Mouse (Mus musculus): ENCODE results near the gene Kank3. TPM values are rescaled to one million over a fixed set of nuclear protein-coding genes. Genes with fewer than 3 reads are reported as not detected.

Gene Kank3
- polyA plus RNA-seq (2015; fragmentation: Illumina TruSeq; extraction: RNeasy Lipid Tissue Mini Kit (QIAGEN cat#74804); ENCODE audit: low read depth, low replicate concordance): 37.8 TPM

DNA sequence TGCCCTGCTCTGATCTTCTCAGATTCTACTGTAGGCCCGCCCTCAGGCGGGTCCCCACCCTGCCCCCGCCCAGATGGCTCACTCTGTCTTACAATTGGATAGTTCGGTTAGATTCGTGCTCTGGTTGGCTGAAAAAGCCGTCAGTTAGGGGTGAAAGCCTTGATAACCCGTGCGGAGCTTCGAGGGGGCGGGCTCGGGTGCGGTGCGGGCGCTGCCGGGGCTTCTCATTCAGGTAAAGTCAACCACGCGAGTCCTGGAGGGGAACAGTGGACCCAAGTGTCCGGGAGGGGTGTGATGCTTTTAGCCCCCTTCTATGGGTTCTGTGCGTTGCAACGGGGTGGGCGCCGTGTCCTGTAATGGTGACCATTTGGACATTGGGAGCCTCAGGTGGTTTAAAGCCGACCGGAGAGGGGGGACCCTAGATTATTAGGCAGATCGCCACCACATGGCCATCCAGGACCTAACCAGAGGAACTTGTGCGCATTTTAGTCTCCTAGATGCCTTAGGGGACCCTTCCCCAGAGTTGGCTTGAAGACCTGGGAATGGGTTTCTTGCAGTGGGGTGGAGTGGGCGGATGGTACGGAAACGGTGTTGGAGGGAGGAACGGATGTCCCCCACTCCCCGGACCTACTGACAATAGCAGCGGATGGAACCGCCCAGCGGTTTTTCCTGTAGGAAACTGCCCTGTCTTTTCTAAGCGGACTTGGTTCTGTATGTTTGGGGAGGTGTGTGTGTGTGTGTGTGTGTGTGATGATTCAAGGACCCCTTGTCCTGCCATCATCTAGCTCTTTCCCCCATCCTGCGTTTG is at the start of gene Kank3:
TSS of gene Kank3 (plus strand) at position 186 of the 808 bp plus-strand sequence.

DNA sequence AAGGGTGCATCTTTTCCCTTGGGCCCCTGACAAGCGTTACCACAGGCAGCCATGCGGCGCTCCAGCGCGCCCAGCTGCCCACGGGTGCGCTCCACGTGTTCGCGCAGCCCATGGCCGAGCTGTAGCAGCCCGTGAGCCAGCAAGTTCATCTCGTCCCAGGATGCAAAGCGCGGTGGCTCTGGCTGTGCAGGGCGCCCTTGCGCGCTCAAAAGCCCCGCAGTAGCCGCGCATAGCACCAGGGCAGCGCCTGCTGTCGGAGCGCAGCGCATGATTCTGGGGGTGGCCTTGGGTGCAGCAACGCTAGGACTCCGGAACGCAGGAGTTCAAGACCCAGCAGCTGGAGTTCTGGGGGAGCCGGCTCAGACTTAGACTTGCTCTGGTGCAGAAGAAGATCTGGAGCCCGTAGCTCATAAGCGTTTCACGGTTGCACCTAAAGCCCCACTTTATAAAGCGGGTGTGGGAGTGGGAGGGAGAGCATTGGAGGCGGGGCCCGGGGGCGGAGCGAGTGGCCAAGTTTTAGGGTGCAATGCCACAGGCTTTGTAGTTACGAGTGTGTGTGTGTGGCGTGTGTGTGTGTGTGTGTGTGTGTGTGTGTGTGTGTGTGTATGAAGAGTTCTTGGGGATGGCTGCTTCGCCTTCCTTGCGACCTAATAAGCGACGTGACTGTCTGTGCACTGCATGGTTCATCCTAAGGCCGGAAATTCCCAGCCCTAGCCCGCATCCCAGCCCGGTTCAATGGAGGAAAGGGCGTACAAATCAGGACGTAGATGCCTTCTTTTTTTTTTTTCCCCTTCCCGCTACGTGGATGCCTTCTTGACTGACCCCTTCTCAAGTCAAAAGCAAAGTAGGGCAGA is 29.0 kb upstream of the Kank3 start, which contains the start of gene Angptl4:
TSS of gene Angptl4 (minus strand) at position 707 of the 854 bp plus-strand sequence.

DNA sequence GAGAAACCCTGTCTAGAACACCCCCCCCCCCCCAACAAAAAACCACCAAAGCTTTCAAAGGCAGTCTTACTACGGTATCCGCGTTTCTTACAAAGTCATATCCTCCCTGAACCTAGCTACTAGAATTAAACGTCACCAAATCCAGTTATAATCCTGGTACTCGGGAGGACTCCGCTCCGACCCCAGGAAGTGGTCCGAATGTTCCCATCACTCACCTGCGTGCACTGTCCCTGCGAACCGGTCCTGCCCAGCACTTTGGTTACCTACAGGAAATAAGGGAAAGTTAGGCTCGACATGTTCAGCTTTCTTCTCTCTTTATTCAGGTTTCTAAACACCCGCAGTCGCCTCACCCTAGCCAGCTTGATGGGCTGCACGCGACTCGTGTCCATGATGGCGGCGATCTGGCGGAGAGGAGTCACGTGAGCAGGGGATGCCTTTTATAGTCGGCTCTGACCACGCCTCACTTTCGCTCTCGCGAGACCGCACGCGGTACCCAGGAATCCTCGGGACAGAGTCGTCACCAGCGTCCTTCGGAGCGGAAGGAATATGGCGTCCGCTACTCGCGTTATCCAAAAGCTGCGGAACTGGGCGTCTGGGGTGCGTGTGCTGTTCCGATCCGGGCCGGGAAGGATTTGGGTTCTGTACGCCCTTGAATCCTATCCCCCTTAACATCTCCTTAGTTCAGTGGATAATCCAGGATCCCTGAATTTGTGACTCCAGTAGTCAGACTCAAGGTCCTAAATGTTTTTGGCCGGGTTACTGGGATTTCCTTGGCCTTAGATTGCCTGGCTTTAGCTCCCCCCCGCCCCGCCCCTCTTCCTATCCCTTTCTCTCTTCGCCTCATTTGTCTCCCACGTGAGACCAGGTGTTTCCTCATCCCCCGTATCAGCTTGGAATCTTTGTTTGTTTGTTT is 14.0 kb downstream of the Kank3 start, which contains the start of the genes Rps28 and Ndufa7:
TSS of gene Rps28 (minus strand) at position 479 of the 913 bp plus-strand sequence.
TSS of gene Ndufa7 (plus strand) at position 489 of the 913 bp plus-strand sequence.

DNA sequence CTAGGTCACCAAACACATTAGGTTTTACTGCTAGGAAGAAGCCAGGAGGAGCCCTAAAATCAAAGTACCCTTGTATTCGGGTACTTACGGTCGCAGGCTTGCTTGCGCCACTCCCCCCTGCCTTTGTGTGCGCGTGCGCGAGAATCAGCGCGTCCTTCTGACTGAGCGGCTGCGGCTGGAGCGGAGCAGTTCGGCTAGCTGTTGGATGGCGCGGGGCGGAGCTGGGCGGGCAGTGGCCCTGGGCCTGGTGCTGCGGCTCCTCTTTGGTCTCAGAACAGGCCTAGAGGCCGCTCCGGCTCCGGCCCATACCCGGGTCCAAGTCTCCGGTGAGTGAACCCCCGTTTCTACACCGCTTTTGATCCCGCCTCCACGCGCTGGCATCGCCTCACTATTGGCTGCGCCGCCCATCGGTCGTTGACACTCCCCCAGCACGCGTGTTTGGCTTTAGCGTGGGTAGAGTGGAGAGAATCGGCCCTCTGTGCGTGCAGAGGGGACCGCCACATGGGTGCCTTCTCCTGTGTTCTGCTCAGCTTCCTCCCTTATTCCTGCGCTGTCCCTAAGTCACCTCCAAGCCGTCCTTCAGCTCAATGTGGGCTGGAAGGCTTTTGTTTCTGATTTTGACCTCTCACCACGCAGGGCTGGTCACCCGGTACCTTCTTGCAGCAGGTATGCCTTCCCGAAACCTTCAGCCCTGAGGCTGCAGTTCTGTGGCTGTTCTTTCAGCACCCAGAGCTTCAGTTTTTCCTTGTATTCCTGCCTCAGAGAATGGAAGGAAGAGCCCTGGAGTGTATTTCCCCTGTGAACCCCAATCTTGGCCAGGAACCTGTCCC is 32.9 kb downstream of the Kank3 start, which contains the start of gene Cd320:
TSS of gene Cd320 (plus strand) at position 126 of the 830 bp plus-strand sequence.

Other genes with a start within 250 kb of the Kank3 start
- 36.4 TPM for gene Zfp414, start 181.4 kb upstream of the Kank3 start, polyA plus RNA-seq (2015; fragmentation: Illumina TruSeq; extraction: RNeasy Lipid Tissue Mini Kit (QIAGEN cat#74804); ENCODE audit: low read depth, low replicate concordance)
- not detected for gene Pram1, start 172.5 kb upstream of the Kank3 start, polyA plus RNA-seq (2015; fragmentation: Illumina TruSeq; extraction: RNeasy Lipid Tissue Mini Kit (QIAGEN cat#74804); ENCODE audit: low read depth, low replicate concordance)
- 103 TPM for gene Hnrnpm, start 123.7 kb upstream of the Kank3 start, polyA plus RNA-seq (2015; fragmentation: Illumina TruSeq; extraction: RNeasy Lipid Tissue Mini Kit (QIAGEN cat#74804); ENCODE audit: low read depth, low replicate concordance)
- gene March2, start 91.8 kb upstream of the Kank3 start, polyA plus RNA-seq (2015; fragmentation: Illumina TruSeq; extraction: RNeasy Lipid Tissue Mini Kit (QIAGEN cat#74804); ENCODE audit: low read depth, low replicate concordance): 123 TPM
- 275 TPM for gene Rab11b, start 50.0 kb upstream of the Kank3 start, polyA plus RNA-seq (2015; fragmentation: Illumina TruSeq; extraction: RNeasy Lipid Tissue Mini Kit (QIAGEN cat#74804); ENCODE audit: low read depth, low replicate concordance)
- gene Angptl4, start 28.7 kb upstream of the Kank3 start, polyA plus RNA-seq (2015; fragmentation: Illumina TruSeq; extraction: RNeasy Lipid Tissue Mini Kit (QIAGEN cat#74804); ENCODE audit: low read depth, low replicate concordance): 4.1 TPM
- gene Rps28, start 14.0 kb downstream of the Kank3 start, polyA plus RNA-seq (2015; fragmentation: Illumina TruSeq; extraction: RNeasy Lipid Tissue Mini Kit (QIAGEN cat#74804); ENCODE audit: low read depth, low replicate concordance): 822 TPM
- gene Ndufa7, start 14.1 kb downstream of the Kank3 start, polyA plus RNA-seq (2015; fragmentation: Illumina TruSeq; extraction: RNeasy Lipid Tissue Mini Kit (QIAGEN cat#74804); ENCODE audit: low read depth, low replicate concordance): 455 TPM
- gene Cd320, start 32.6 kb downstream of the Kank3 start, polyA plus RNA-seq (2015; fragmentation: Illumina TruSeq; extraction: RNeasy Lipid Tissue Mini Kit (QIAGEN cat#74804); ENCODE audit: low read depth, low replicate concordance): 25.9 TPM
- gene Gm7029, start 63.3 kb downstream of the Kank3 start, polyA plus RNA-seq (2015; fragmentation: Illumina TruSeq; extraction: RNeasy Lipid Tissue Mini Kit (QIAGEN cat#74804); ENCODE audit: low read depth, low replicate concordance): not detected
- 1.2 TPM for gene Kifc1, start 80.1 kb downstream of the Kank3 start, polyA plus RNA-seq (2015; fragmentation: Illumina TruSeq; extraction: RNeasy Lipid Tissue Mini Kit (QIAGEN cat#74804); ENCODE audit: low read depth, low replicate concordance)
- 1.1 TPM for gene Platr17, start 94.6 kb downstream of the Kank3 start, polyA plus RNA-seq (2015; fragmentation: Illumina TruSeq; extraction: RNeasy Lipid Tissue Mini Kit (QIAGEN cat#74804); ENCODE audit: low read depth, low replicate concordance)
- gene Daxx, start 98.9 kb downstream of the Kank3 start, polyA plus RNA-seq (2015; fragmentation: Illumina TruSeq; extraction: RNeasy Lipid Tissue Mini Kit (QIAGEN cat#74804); ENCODE audit: low read depth, low replicate concordance): 20.5 TPM
- gene Tapbp, start 105.4 kb downstream of the Kank3 start, polyA plus RNA-seq (2015; fragmentation: Illumina TruSeq; extraction: RNeasy Lipid Tissue Mini Kit (QIAGEN cat#74804); ENCODE audit: low read depth, low replicate concordance): 19.5 TPM
- 25.3 TPM for gene Zbtb22, start 105.4 kb downstream of the Kank3 start, polyA plus RNA-seq (2015; fragmentation: Illumina TruSeq; extraction: RNeasy Lipid Tissue Mini Kit (QIAGEN cat#74804); ENCODE audit: low read depth, low replicate concordance)
- 73.9 TPM for gene Rgl2, start 119.0 kb downstream of the Kank3 start, polyA plus RNA-seq (2015; fragmentation: Illumina TruSeq; extraction: RNeasy Lipid Tissue Mini Kit (QIAGEN cat#74804); ENCODE audit: low read depth, low replicate concordance)
- 145 TPM for gene Pfdn6, start 129.8 kb downstream of the Kank3 start, polyA plus RNA-seq (2015; fragmentation: Illumina TruSeq; extraction: RNeasy Lipid Tissue Mini Kit (QIAGEN cat#74804); ENCODE audit: low read depth, low replicate concordance)
- 10.6 TPM for gene Wdr46, start 130.1 kb downstream of the Kank3 start, polyA plus RNA-seq (2015; fragmentation: Illumina TruSeq; extraction: RNeasy Lipid Tissue Mini Kit (QIAGEN cat#74804); ENCODE audit: low read depth, low replicate concordance)
- gene B3galt4, start 141.0 kb downstream of the Kank3 start, polyA plus RNA-seq (2015; fragmentation: Illumina TruSeq; extraction: RNeasy Lipid Tissue Mini Kit (QIAGEN cat#74804); ENCODE audit: low read depth, low replicate concordance): 6.7 TPM
- gene Vps52, start 145.3 kb downstream of the Kank3 start, polyA plus RNA-seq (2015; fragmentation: Illumina TruSeq; extraction: RNeasy Lipid Tissue Mini Kit (QIAGEN cat#74804); ENCODE audit: low read depth, low replicate concordance): 65.0 TPM
- gene Rps18, start 145.5 kb downstream of the Kank3 start, polyA plus RNA-seq (2015; fragmentation: Illumina TruSeq; extraction: RNeasy Lipid Tissue Mini Kit (QIAGEN cat#74804); ENCODE audit: low read depth, low replicate concordance): 1,085 TPM
- 54.0 TPM for gene H2-K1, start 189.8 kb downstream of the Kank3 start, polyA plus RNA-seq (2015; fragmentation: Illumina TruSeq; extraction: RNeasy Lipid Tissue Mini Kit (QIAGEN cat#74804); ENCODE audit: low read depth, low replicate concordance)
- 43.2 TPM for gene Ring1, start 214.2 kb downstream of the Kank3 start, polyA plus RNA-seq (2015; fragmentation: Illumina TruSeq; extraction: RNeasy Lipid Tissue Mini Kit (QIAGEN cat#74804); ENCODE audit: low read depth, low replicate concordance)
- 71.2 TPM for gene H2-Ke6, start 217.5 kb downstream of the Kank3 start, polyA plus RNA-seq (2015; fragmentation: Illumina TruSeq; extraction: RNeasy Lipid Tissue Mini Kit (QIAGEN cat#74804); ENCODE audit: low read depth, low replicate concordance)
- 90.9 TPM for gene Slc39a7, start 221.2 kb downstream of the Kank3 start, polyA plus RNA-seq (2015; fragmentation: Illumina TruSeq; extraction: RNeasy Lipid Tissue Mini Kit (QIAGEN cat#74804); ENCODE audit: low read depth, low replicate concordance)
- gene Rxrb, start 221.3 kb downstream of the Kank3 start, polyA plus RNA-seq (2015; fragmentation: Illumina TruSeq; extraction: RNeasy Lipid Tissue Mini Kit (QIAGEN cat#74804); ENCODE audit: low read depth, low replicate concordance): 71.9 TPM
- 8.4 TPM for gene Col11a2, start 228.9 kb downstream of the Kank3 start, polyA plus RNA-seq (2015; fragmentation: Illumina TruSeq; extraction: RNeasy Lipid Tissue Mini Kit (QIAGEN cat#74804); ENCODE audit: low read depth, low replicate concordance)

Data from brain, adult 10 weeks (tissue).